Mouse (Mus musculus) cerebellum, postnatal 10 days (tissue): ENCODE results near the gene C2cd2.
"Not testable (repeated sequence)": the region's sequence is repeated elsewhere in the genome, so short reads cannot be mapped to it uniquely, and the experiment has no call there.

Experiments used
- DNase-seq, 2 experiments: peaks; one replicate each; pipeline ENCODE4 v3.0.0; 2021; ENCODE audit warnings: mixed read lengths in 2 of 2

Gene C2cd2

DNA sequence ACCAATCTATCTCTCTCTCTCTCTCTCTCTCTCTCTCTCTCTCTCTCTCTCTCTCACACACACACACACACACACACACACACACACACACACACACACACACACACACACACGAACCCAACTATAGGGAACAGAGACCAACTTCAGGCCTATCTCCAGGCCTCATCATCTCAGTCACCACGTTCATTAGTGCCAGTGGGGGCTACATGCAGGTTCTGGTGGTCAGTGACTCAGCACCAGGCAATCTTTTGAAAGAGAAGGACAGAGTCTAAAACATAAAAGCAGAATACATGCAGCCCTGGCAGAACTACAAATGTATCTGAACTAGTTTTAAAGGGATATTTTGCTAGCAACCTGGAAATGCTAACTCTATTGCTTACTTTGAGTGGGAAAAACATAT is 15.4 kb downstream of the C2cd2 start:
- DNase-seq: not testable (repeated sequence)

- DNase-seq: no peak
These were observed 20.6 kb downstream of the C2cd2 start for GRCm38 (mm10) chr16:97941844-97942243.

DNA sequence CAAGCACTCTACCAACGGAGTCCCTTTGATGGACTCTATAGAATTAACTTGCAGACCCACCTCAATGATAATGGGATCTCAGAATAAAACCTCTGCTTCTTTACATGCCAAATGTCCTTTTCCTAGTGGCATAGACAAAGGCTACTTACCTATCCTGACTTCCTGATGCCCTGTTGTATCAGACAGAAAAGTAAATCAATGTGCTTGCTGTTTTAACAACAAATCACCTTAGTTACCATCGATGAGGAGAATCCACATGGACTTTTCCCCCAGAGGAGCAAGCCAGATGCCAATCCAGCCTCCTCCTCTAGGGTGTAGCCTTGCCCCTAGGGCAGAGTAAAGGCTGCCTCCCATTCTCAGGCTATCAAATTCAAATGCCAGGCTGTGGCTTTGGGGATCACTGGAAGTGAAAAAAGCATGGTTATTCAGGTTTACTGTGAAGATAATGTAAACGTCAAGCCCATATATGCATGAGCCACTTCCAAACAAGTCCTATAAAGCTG is 21.9 kb downstream of the C2cd2 start:
- DNase-seq: no peak

DNA sequence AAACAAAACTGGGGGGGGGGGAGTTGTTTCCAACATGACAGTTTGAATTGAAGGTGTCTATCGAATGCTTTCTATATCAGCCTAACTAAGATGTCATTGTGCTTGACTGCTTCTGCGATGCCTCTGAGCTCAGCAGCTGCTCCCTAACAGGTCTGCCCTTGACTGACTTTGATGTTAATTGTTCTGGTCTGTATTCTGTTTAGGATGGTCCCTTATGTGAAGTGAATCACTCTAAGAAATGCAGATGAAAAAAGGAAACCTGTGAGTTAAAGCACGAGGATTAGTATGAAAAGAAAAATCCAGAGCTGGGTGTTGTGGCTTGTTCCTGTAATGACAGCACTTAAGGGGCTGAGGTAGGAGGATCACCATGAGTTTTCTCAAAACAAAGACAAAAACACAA is 26.6 kb downstream of the C2cd2 start:
- DNase-seq: no peak

DNA sequence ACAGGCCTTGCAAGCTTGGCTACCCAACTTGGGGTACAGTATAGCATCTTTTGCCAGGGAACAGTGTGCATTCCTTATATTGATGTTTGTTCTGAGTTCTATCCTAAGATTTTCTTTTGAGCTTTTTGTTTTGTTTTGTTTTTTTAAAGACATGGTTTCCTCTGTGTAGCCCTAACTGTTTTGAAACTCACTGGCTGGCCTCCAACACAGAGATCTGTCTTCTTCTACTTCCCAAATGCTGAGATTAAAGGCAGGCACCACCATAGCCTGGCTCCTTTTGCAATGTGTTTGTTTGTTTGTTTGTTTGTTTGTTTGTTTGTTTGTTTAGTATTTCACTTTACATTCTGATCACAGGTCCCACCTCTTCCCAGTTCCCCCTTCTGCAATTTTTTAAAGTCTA is 32.2 kb downstream of the C2cd2 start:
- no peak for DNase-seq

GRCm38 (mm10) chr16:97929520-97929919 is 32.9 kb downstream of the C2cd2 start:
- DNase-seq: no peak

DNA sequence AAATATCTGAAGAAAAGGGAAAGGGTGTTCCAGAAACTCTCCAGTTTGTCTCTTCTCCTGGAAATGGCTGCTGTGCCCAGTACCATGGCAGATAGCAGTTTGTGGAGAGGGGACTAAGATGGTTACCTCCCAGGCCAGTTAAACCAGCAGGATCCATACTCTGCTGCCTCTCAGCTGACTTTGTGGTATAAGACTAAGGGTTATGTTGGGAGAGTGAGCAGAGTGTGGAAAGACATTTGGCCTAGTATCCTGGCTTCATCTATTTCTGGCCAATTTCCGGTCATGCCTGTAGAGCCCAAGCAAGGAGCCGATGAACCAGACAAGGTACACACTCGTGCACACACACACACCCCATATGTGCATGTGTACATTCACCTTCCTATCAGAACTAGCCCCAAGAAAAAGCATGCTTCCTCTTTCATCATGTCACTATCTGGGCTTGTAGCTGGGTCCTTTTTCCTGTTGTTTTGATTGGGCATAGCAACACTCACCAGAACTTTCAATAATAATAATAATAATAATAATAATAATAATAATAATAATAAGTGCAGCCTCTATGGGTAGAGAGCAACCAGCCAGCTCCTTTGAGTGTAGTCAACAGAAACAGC is 35.0 kb downstream of the C2cd2 start:
- DNase-seq: no peak

DNA sequence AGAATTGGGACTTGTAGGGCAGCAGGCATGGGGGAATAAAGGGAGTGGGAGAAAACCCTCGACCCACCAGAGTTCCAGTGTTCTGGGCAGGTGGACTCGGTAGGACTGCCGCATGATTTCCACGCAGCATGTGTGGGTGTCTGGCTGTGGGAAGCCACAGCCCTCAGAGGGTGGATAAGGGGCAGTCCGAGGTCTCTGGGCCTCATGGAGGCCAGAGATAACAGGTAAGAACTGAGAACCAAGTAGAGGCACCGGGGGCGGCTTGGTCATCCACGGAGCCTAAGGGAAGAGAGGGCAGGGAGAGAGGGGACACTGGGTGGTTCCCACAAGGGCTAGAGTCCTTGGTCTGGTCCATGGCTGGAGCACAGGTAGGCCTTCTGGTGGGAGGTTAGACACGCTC is 36.0 kb downstream of the C2cd2 start:
- no peak for DNase-seq

- DNase-seq: no peak
These were observed 36.6 kb downstream of the C2cd2 start for GRCm38 (mm10) chr16:97925760-97926159.

GRCm38 (mm10) chr16:97923700-97924099 is 38.7 kb downstream of the C2cd2 start:
- no peak for DNase-seq

- no peak for DNase-seq
These were observed 39.6 kb downstream of the C2cd2 start for GRCm38 (mm10) chr16:97922779-97923126.

DNA sequence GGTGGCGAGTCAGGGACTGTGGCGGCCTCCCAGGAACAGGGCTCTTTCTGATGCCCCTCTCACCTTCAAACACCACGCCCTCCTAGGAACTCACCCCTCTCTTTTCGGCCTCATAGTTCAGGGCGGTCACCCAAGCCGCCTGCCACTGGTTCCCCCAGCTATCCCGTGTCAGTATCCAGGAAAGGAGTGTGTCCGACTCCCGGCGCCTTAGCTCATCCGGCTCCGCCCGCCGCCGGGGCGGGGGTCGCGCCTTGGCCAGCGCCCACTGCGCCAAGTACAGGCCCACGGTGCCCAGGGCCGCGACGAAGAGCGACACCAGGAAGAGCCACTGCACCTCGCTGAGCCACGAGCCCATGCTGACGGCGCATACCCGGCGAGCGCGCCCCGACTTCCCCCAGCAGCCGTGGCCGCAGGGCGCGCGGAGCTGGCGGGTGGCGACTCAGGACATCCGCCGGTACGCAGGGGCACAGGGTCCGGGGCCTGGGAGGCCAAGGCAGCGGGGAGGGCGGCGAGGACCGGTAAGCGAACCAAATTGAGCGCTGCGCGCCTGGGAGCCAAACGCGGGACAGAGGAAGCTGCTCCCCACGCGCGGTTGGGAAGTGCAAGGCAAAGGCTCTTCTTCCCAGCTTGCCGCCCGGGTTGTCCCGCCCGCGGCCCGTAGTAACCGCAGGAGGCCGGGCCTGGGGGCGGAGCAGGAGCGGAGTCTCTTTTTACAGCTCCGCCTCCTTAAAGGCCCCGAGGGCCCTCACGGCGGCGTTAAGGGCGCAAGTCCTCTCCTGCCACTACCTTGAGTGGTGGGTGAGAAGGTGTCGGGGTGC is 40.2 kb downstream of the C2cd2 start:
- peak; percentile 88 to 91 for DNase-seq

- no peak for DNase-seq
These were observed 41.8 kb downstream of the C2cd2 start for GRCm38 (mm10) chr16:97920621-97921020.

- DNase-seq: no peak
These were observed 42.6 kb downstream of the C2cd2 start for GRCm38 (mm10) chr16:97919793-97920192.

- no peak for DNase-seq
These were observed 49.5 kb downstream of the C2cd2 start for GRCm38 (mm10) chr16:97912873-97913272.

- peak; percentile 26 to 44 for DNase-seq
These were observed 53.0 kb downstream of the C2cd2 start for GRCm38 (mm10) chr16:97909356-97909755.

GRCm38 (mm10) chr16:97907496-97907895 is 54.9 kb downstream of the C2cd2 start:
- no peak for DNase-seq

- no peak for DNase-seq
These were observed 56.1 kb downstream of the C2cd2 start for GRCm38 (mm10) chr16:97906337-97906736.

DNA sequence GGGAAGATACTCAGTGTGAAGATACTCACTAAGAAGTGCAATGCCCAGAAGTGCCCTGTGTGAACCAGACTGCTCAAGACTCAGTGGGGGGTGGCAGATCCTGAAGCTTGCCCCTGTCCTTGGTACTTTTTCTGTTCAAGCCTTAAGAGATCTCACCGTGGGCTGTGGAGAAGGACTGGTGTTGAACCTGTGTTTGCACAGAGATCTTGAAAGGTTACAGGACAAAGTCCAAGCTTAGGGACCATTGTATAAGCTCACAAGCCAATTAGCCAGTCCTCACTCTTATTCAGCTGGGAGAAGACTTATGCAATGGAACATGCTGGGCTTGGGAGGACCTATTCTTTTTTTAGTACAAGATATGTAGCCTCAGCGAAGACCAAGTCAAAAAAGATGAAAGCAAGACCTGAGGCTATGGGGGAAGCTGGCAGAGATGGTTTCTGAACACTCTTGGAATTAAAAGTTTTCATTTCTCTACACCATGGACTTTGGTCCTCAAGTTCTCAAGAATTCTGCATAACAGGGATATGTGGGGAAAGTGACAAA is 56.9 kb downstream of the C2cd2 start:
- no peak for DNase-seq

DNA sequence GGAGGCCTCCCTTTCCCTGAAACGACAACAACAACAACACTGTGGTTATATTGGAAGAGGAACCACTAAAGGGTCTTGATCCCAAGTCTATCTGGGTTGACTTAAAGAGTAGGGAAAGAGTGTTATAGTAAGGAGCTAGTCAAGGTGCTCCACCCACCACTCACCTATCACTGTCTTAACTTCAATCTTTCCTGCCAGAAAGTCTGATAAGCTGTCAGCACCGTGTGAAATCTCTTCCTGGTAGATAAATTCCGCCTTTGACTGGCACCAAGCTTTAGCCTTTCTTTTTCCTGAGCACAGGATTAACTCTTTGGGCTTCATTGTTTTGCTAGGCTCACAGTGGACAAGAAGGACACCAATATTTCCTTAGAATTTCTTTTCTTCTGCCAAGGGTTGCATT is 58.4 kb downstream of the C2cd2 start:
- no peak for DNase-seq

DNA sequence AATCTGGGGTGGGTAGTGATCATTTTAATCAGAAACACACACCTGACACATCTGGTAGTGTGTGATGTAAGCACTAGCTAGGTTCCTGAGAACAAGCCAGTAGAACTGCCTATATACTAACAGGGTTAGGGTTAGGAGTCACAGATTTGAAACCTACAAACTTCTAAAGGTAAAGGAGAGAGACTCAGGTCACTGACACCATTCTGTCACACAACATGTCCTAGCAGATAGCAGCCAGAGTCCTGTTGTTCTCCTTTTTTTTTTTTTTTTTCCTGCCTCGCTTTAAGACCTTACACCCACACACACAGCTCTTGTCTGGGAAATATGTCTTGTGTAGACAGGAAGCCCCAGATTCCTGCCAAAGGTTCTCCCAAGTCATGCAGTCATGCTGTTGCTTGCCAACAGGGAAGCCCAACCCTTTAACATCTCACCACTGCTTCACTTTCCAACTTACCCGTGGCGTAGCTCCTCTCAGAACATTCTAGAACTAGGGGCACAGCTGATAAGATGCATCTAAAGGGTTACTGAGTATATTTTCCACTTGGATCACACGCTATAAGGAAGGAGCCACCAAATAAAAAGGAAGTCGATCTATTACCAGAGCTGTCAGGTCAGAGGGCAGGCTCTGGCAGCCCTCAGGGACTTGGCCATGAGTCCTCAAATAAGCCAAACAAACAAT is 64.9 kb downstream of the C2cd2 start:
- DNase-seq: no peak

- DNase-seq: peak; percentile 47 to 60
These were observed 74.6 kb downstream of the C2cd2 start for GRCm38 (mm10) chr16:97887762-97888161.

DNA sequence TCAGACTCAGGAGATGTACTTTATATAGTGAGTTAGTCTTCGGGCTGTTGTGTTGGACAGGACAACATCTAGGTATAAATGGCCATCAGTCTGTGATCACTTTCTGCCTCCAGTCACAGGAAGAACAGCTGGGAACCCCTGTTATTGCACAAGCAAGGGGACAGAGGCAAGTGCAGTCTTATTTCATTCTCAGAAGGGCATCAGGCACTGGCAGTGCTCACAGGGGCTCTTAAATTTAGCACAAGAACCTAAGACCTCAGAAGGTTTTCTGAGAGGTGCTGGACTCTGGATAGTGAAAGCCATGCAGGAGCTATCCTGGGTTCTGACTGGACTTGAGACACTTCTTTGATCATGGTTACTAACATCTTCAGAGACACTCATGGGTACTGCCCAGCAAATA is 78.7 kb downstream of the C2cd2 start:
- DNase-seq: no peak

- no peak for DNase-seq
These were observed 79.5 kb downstream of the C2cd2 start for GRCm38 (mm10) chr16:97882891-97883290.
